Mouse (Mus musculus): ENCODE results near the gene Tsku. TPM values are rescaled to one million over a fixed set of nuclear protein-coding genes. Genes with fewer than 3 reads are reported as not detected.

The Tsku gene
- total and polyA plus RNA-seq, 2 experiments from 2014 or later: 6.1 to 32.1 TPM

- Histone ChIP-seq H3K36me3 (ENCODE audit: insufficient read depth, low read length) (no peaks in the 10 kb centered on the region), H3K27me3 (ENCODE audit: insufficient read depth, low read length) (no peaks in the 10 kb centered on the region), H3K4me2 (ENCODE audit: low read depth, low read length, poor library complexity, severe bottlenecking) (no peak overlapping the region), H3K4me3 (ENCODE audit: low read depth, low read length) (no peak overlapping the region), H3K4me1 (ENCODE audit: insufficient read depth, low read length) (no peaks in the 10 kb centered on the region; the same call in 1 of the 2 replicates), H3K9me3 (ENCODE audit: low read length) (no peaks in the 10 kb centered on the region), H3K27ac (ENCODE audit: low read depth, low read length) (no peak overlapping the region), H3K9ac (replicated peaks; ENCODE audit: low read length, poor library complexity, severe bottlenecking) (no peak overlapping the region)
- DNase-seq (ENCODE audit: low spot score) (no peak), ATAC-seq (ENCODE audit: low FRiP score) (no peak)
- no peak for TF ChIP-seq CTCF (IDR thresholded peaks at IDR 0.05)
- 74% methylated on average over 4 of the region's 4 CpGs for WGBS
Observed at GRCm38 (mm10) chr7:98383337-98383736, 22.2 kb upstream of the Tsku start.

GRCm38 (mm10) chr7:98382784-98383183 lies 21.7 kb upstream of the Tsku start:
- no peak for DNase-seq (ENCODE audit: low spot score)
- Histone ChIP-seq H3K4me3 (ENCODE audit: low read depth, low read length) (no peak overlapping the region), H3K4me2 (ENCODE audit: low read depth, low read length, poor library complexity, severe bottlenecking) (no peak overlapping the region), H3K27ac (ENCODE audit: low read depth, low read length) (no peak overlapping the region), H3K4me1 (ENCODE audit: insufficient read depth, low read length) (no peaks in the 10 kb centered on the region; the same call in 1 of the 2 replicates), H3K9me3 (ENCODE audit: low read length) (no peaks in the 10 kb centered on the region), H3K9ac (replicated peaks; ENCODE audit: low read length, poor library complexity, severe bottlenecking) (no peak overlapping the region), H3K27me3 (ENCODE audit: insufficient read depth, low read length) (no peaks in the 10 kb centered on the region), H3K36me3 (ENCODE audit: insufficient read depth, low read length) (no peaks in the 10 kb centered on the region)
- 87% methylated on average over 6 of the region's 6 CpGs for WGBS
- TF ChIP-seq CTCF (IDR thresholded peaks at IDR 0.05): no peak
- no peak for ATAC-seq (ENCODE audit: low FRiP score)

GRCm38 (mm10) chr7:98380224-98380925 lies 19.2 kb upstream of the Tsku start:
- TF ChIP-seq CTCF (IDR thresholded peaks at IDR 0.05): no peak
- Histone ChIP-seq H3K4me2 (ENCODE audit: low read depth, low read length, poor library complexity, severe bottlenecking) (no peak overlapping the region), H3K27ac (ENCODE audit: low read depth, low read length) (no peak overlapping the region), H3K9ac (replicated peaks; ENCODE audit: low read length, poor library complexity, severe bottlenecking) (no peak overlapping the region), H3K9me3 (ENCODE audit: low read length) (no peaks in the 10 kb centered on the region), H3K4me1 (ENCODE audit: insufficient read depth, low read length) (no peaks in the 10 kb centered on the region; the same call in 1 of the 2 replicates), H3K36me3 (ENCODE audit: insufficient read depth, low read length) (no peaks in the 10 kb centered on the region), H3K27me3 (ENCODE audit: insufficient read depth, low read length) (no peaks in the 10 kb centered on the region), H3K4me3 (ENCODE audit: low read depth, low read length) (no peak overlapping the region)
- ATAC-seq (ENCODE audit: low FRiP score) (peak; percentile 62; the same call in 1 of the 2 replicates), DNase-seq (ENCODE audit: low spot score) (peak; percentile 84)
- 71% methylated on average over 6 of the region's 6 CpGs for WGBS

GRCm38 (mm10) chr7:98379232-98379631 lies 18.1 kb upstream of the Tsku start:
- no peak for TF ChIP-seq CTCF (IDR thresholded peaks at IDR 0.05)
- H3K9me3 ChIP-seq (ENCODE audit: low read length): no peaks in the 10 kb centered on the region
- H3K36me3 ChIP-seq (ENCODE audit: insufficient read depth, low read length): no peaks in the 10 kb centered on the region
- WGBS: 84% methylated on average over 4 of the region's 4 CpGs
- no peak overlapping the region for H3K4me2 ChIP-seq (ENCODE audit: low read depth, low read length, poor library complexity, severe bottlenecking)
- DNase-seq (ENCODE audit: low spot score) (no peak), ATAC-seq (ENCODE audit: low FRiP score) (no peak)
- H3K4me3 ChIP-seq (ENCODE audit: low read depth, low read length): no peak overlapping the region
- no peaks in the 10 kb centered on the region for H3K27me3 ChIP-seq (ENCODE audit: insufficient read depth, low read length)
- H3K4me1 ChIP-seq (ENCODE audit: insufficient read depth, low read length): no peaks in the 10 kb centered on the region; the same call in 1 of the 2 replicates
- H3K27ac ChIP-seq (ENCODE audit: low read depth, low read length): no peak overlapping the region
- no peak overlapping the region for H3K9ac ChIP-seq (replicated peaks; ENCODE audit: low read length, poor library complexity, severe bottlenecking)

GRCm38 (mm10) chr7:98377257-98377656 lies 16.1 kb upstream of the Tsku start:
- H3K4me1 ChIP-seq (ENCODE audit: insufficient read depth, low read length): no peaks in the 10 kb centered on the region
- 53% methylated on average over 5 of the region's 5 CpGs for WGBS
- H3K27ac ChIP-seq (ENCODE audit: low read depth, low read length): no peak overlapping the region
- no peaks in the 10 kb centered on the region for H3K27me3 ChIP-seq (ENCODE audit: insufficient read depth, low read length)
- no peak overlapping the region for H3K9ac ChIP-seq (replicated peaks; ENCODE audit: low read length, poor library complexity, severe bottlenecking)
- H3K9me3 ChIP-seq (ENCODE audit: low read length): no peaks in the 10 kb centered on the region
- no peak overlapping the region for H3K4me2 ChIP-seq (ENCODE audit: low read depth, low read length, poor library complexity, severe bottlenecking)
- DNase-seq (ENCODE audit: low spot score) (no peak), ATAC-seq (ENCODE audit: low FRiP score) (no peak)
- H3K4me3 ChIP-seq (ENCODE audit: low read depth, low read length): no peak overlapping the region
- no peak for TF ChIP-seq CTCF (IDR thresholded peaks at IDR 0.05)
- H3K36me3 ChIP-seq (ENCODE audit: insufficient read depth, low read length): no peaks in the 10 kb centered on the region

GRCm38 (mm10) chr7:98371161-98371560 lies 10.0 kb upstream of the Tsku start:
- no peak overlapping the region for H3K9ac ChIP-seq (replicated peaks; ENCODE audit: low read length, poor library complexity, severe bottlenecking)
- H3K4me1 ChIP-seq (ENCODE audit: insufficient read depth, low read length): no peaks in the 10 kb centered on the region
- H3K27ac ChIP-seq (ENCODE audit: low read depth, low read length): no peak overlapping the region
- WGBS: 37% methylated on average over 4 of the region's 4 CpGs
- H3K4me2 ChIP-seq (ENCODE audit: low read depth, low read length, poor library complexity, severe bottlenecking): no peak overlapping the region
- H3K4me3 ChIP-seq (ENCODE audit: low read depth, low read length): no peak overlapping the region
- no peaks in the 10 kb centered on the region for H3K27me3 ChIP-seq (ENCODE audit: insufficient read depth, low read length)
- TF ChIP-seq CTCF (IDR thresholded peaks at IDR 0.05): no peak
- DNase-seq (ENCODE audit: low spot score) (no peak), ATAC-seq (ENCODE audit: low FRiP score) (no peak)
- no peaks in the 10 kb centered on the region for H3K36me3 ChIP-seq (ENCODE audit: insufficient read depth, low read length)
- H3K9me3 ChIP-seq (ENCODE audit: low read length): no peaks in the 10 kb centered on the region
